Mouse (Mus musculus) activated CD4-positive, CD25-positive, alpha-beta regulatory T cell, adult 4 months (primary cell): ENCODE data around the gene Prickle2. TPM values are rescaled to one million over a fixed set of nuclear protein-coding genes. Genes with fewer than 3 reads are reported as not detected.

Source experiments
- ATAC-seq: one replicate; pipeline ENCODE4 v1.8.0; 2017
- polyA plus RNA-seq, 2 experiments: library from polyadenylated mRNA; unstranded; fragments of 100-300 nt; shearing (Covaris generic); gene quantifications; one replicate each; pipeline ENCODE4 v1.2.1; 2017

The Prickle2 gene
- polyA plus RNA-seq: under 1 TPM in 1 of 2 experiments, not detected in 1; 0.17 TPM

DNA sequence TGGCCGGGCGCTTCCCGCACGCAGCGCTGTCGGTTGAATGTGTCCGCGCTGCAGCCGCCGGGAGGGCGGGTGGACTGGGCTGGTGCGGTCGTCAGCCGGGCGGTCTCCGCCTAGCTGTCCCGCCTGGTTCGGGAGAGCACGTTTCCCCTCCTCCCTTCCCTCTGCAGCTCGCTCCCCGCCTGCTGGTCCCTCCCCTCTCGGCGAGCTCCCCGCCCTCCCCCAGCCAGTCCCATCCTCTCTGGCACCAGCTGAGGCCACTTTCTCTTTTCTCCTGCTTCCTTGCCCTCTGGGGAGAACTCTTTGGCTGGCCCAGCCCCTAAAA, at the start of gene Prickle2:
TSS of gene Prickle2 (minus strand) at position 11 of the 322 bp plus-strand sequence.
- no peak for ATAC-seq

DNA sequence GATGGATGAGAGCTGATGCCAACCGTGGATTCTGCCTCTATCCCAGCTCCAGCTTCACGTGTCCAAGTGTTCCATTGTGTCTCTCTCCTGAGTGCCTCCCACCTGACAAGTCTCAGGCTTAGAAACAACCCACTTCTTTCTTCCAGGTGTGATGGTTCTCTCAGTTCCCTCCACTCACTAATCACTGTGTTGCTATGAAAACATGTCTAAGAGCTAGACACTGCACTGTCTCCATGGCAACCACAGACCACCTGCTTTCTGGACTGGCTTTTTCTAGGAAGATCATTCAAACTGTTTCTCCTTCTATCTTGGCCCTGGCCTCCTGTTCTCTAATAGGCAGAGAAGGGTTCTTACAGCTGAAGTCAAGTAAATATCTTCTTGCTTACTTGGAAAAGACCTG, 46.8 kb upstream of the Prickle2 start:
- ATAC-seq: no peak

- ATAC-seq: no peak
These were observed 43.5 kb upstream of the Prickle2 start for GRCm38 (mm10) chr6:92749420-92749819.

- no peak for ATAC-seq
These were observed 37.6 kb upstream of the Prickle2 start for GRCm38 (mm10) chr6:92743605-92744004.

- no peak for ATAC-seq
These were observed 31.2 kb upstream of the Prickle2 start for GRCm38 (mm10) chr6:92737116-92737515.

DNA sequence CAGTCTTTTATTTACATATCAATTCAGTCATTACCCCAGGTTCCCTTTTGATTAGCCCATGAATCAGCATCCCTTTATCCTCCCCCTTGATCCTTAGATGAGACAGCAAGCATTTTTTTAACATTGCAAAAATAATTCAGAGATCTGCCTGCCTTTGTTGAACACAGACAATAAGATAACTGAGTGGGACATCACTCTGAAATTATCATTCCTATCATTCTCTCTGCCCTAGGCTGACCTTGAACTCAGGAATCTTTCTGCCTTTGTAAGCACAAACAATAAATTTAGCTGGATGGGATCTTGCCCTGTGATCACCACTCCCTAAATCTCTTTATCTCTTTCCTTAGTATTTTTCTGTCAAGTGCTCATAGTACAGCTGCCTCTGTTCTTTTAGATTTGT, 27.7 kb upstream of the Prickle2 start:
- no peak for ATAC-seq

GRCm38 (mm10) chr6:92728514-92728913, 22.6 kb upstream of the Prickle2 start:
- no peak for ATAC-seq

GRCm38 (mm10) chr6:92728084-92728483, 22.1 kb upstream of the Prickle2 start:
- no peak for ATAC-seq

- no peak for ATAC-seq
These were observed 21.5 kb upstream of the Prickle2 start for GRCm38 (mm10) chr6:92727351-92727986.

DNA sequence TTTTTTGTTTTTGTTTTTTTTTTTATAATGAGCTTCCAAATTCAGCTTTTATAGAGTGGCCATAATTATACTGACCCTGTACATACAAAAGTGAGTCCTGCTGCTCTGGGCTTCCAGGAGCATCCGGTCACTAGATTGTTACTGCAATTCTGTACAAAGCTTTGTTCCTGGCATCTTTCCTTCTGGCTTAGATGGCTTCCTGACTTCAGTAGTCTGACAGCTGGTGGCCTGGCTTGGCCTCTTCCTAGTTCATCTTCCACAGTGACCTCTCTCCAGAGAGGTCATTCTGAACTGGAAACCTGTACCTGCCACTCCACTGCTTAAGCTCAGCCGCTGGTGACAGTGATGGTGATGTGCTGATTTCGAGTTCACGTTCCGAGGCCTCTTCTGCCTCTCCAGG, 20.2 kb upstream of the Prickle2 start:
- no peak for ATAC-seq

- ATAC-seq: no peak
These were observed 18.4 kb upstream of the Prickle2 start for GRCm38 (mm10) chr6:92724394-92724793.

GRCm38 (mm10) chr6:92715806-92716205, 9.9 kb upstream of the Prickle2 start:
- no peak for ATAC-seq

GRCm38 (mm10) chr6:92714748-92715147, 8.8 kb upstream of the Prickle2 start:
- no peak for ATAC-seq

GRCm38 (mm10) chr6:92708137-92708536, 2.2 kb upstream of the Prickle2 start:
- no peak for ATAC-seq

GRCm38 (mm10) chr6:92705353-92706144, 406 bp downstream of the Prickle2 start:
- no peak for ATAC-seq

DNA sequence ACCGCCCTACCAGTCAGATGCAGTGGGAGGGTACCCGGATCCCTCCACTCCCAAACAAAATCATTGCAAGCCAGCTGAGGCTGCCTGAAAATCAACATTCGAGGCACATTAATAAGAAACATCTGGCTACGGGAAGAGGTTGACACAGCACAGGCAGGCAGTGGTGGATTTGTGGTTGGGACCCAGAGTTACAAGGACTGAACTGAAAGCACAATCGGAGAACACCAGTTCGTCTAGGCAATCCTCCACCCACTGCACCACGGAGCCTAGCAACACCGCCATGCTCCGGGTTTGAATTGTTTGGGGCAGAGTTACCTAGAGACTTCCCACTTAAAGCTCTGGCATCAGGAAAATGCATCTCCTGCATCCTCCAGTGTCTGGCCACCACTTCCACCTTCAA, 1.1 kb downstream of the Prickle2 start:
- no peak for ATAC-seq

DNA sequence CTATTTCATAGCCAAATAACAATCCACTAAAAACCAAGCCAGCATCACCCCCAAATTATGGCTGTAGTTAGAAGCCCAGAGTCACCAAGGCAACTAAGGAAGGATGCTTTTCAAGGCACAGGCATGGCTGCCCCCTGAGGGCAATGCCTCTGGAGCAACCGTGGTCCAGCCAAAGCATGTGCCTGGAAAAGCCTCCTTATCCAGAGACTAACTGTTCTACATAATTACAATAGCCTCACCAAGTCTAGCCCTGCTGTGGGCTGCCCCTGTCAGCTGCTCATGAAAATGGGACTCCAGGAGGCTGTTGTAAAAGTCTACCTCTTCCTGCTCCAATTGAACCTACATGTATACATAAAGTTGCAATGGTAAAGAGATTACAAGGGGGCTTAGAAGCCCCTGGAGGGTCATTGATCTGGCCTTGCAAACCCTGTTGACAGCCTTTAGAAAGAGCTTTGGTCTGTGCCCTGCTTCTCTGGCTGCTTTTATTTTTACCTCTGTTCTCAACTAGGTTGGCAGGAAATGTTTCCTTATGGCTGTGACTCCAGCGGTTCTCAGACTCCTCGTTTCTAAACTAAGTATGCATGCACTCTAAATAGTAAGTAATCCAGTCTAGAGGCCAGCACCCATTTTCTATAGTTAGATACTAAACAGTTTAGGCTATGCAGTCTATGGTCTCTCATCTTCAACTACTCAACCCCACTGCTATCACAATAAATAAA, 6.3 kb downstream of the Prickle2 start:
- ATAC-seq: no peak

DNA sequence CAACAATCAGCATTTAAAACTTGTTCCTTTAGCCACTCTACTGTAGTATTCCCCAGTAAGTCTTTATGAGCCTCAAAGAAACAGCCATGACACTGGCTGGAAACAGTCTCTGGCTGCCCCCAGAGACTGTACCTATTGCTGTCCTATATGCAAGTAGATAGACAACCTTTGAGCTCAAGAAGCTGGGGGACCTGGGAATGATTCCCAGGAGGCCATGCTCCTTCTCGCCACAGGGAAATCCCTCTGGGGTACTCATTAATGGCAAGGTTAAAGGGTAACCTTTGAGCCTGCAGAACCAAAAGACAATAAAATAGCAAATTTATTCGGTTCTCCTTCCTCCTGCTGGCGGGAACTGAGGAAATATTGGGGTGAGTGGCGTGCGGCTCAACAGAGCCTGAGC, 8.1 kb downstream of the Prickle2 start:
- no peak for ATAC-seq

DNA sequence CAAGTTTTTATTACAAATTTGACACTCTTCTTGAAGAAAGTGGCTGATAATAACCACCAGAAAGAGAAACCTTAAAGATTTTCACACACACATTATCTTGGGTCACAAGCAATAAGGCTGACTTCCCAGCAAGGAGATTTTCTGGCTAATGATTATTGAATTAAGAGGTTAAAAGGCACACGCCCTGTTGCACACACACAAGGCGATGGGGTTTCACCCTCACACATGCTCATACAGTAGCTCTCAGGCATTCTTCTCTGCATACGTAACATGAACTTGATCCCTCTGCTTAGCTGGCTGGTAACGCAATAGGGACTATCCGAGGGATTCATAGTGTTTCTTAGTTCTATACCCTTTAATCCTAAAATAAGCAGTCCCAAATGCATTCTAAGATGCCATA, 18.6 kb downstream of the Prickle2 start:
- ATAC-seq: no peak

- no peak for ATAC-seq
These were observed 31.5 kb downstream of the Prickle2 start for GRCm38 (mm10) chr6:92674394-92674925.

DNA sequence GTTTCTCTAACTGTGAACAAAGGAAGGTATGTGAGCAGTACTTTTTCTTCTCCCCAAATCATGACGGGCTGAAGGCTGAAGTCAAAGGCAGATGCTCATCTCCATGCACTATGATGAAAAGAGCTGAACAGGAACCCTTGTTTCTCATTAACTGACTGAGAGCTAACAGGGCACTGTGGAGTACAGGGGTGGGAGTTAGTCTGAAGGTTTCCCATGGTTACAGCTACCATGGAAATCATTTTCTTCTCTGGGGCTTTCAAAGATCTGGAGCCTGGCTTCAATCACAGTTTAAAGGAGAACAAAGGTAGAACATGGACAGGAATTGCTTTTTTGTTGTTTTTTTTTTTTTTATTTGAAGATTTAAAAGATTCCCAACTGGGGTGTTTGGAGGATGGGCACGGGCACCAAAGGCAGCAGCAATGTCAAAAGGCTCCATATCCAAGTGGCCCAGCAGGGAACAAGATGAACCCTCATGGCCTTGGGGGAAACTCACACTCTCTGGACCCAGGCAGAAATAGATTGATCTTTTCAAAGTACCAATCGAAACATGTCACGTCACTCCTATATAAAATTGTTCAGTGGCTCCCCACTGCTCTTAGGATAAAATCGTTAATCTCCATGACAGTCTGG, 35.3 kb downstream of the Prickle2 start:
- no peak for ATAC-seq

GRCm38 (mm10) chr6:92669623-92670022, 36.3 kb downstream of the Prickle2 start:
- ATAC-seq: no peak

GRCm38 (mm10) chr6:92667544-92667943, 38.4 kb downstream of the Prickle2 start:
- no peak for ATAC-seq
